Mouse (Mus musculus) heart, postnatal 0 days (tissue): Measurements from ENCODE around the gene A730061H03Rik. TPM values are rescaled to one million over a fixed set of nuclear protein-coding genes. Genes with fewer than 3 reads are reported as not detected.

Experiments used
- ATAC-seq: fragments of 200-750 bp; cut with Nextera tagmentation; 2 replicates; pipeline ENCODE4 v1.8.0; 2017; ENCODE audit warnings: low read depth, moderate number of reproducible peaks, moderate library complexity; ENCODE audit not compliant: insufficient read depth
- DNase-seq: peaks from one replicate; pipeline ENCODE4 v3.0.0-alpha.2; 2016; ENCODE audit warnings: low spot score
- H3K27ac ChIP-seq: fragments of 300-500 bp; sonication (generic); 2 replicates; pipeline ENCODE4 v1.5.1; 2014; ENCODE audit warnings: low read depth, mild to moderate bottlenecking
- H3K27me3 ChIP-seq: fragments of 300-500 bp; sonication (generic); 2 replicates; pipeline ENCODE4 v1.6.1; 2014; ENCODE audit warnings: low read length, mixed read lengths; ENCODE audit not compliant: control insufficient read depth, insufficient read depth
- H3K36me3 ChIP-seq: fragments of 300-500 bp; sonication (generic); replicated peaks from 2 replicates; pipeline ENCODE4 v1.6.1; 2014; ENCODE audit warnings: low read length, mixed read lengths; ENCODE audit not compliant: control insufficient read depth, insufficient read depth
- H3K4me1 ChIP-seq: fragments of 300-500 bp; sonication (generic); 2 replicates; pipeline ENCODE4 v1.6.1; 2014; ENCODE audit warnings: antibody characterized with exemption; ENCODE audit not compliant: control insufficient read depth, insufficient read depth
- H3K4me2 ChIP-seq: fragments of 300-500 bp; sonication (generic); 2 replicates; pipeline ENCODE4 v1.6.1; 2014; ENCODE audit warnings: low read depth, mild to moderate bottlenecking, low read length, moderate library complexity
- H3K4me3 ChIP-seq: fragments of 300-500 bp; sonication (generic); 2 replicates; pipeline ENCODE4 v1.5.1; 2014; ENCODE audit warnings: low read depth, low read length
- H3K9ac ChIP-seq: fragments of 300-500 bp; sonication (generic); replicated peaks from 2 replicates; pipeline ENCODE4 v1.6.1; 2014; ENCODE audit warnings: low read depth, low read length, mixed read lengths
- H3K9me3 ChIP-seq: fragments of 300-500 bp; sonication (generic); replicated peaks from 2 replicates; pipeline ENCODE4 v1.6.1; 2016; ENCODE audit warnings: low read length; ENCODE audit not compliant: control insufficient read depth
- CTCF ChIP-seq: IDR thresholded peaks from 2 replicates; pipeline ENCODE4 v1.5.1; 2016; ENCODE audit warnings: antibody characterized with exemption, control low read depth, low read depth
- EP300 ChIP-seq: IDR thresholded peaks from 2 replicates; pipeline ENCODE4 v1.6.1; 2016; ENCODE audit warnings: antibody characterized with exemption, low read depth
- WGBS: fragments of 180-500 bp; shearing (Covaris S2); extraction: QIAGEN DNeasy Blood & Tissue Kit; methylation state at CpG from one replicate; pipeline ENCODE4 v1.1.7; 2014; 5-methylcytosine and 5-hydroxymethylcytosine counted together
- polyA plus RNA-seq: library from polyadenylated mRNA; unstranded; fragments of >200 nt; fragmentation: Nextera tagmentation; extraction: Ambion mirVana; gene quantifications from 2 replicates; pipeline ENCODE4 v1.2.1, GENCODE M21; 2015
- total RNA-seq: library from RNA; depleted of rRNA; stranded (reverse); fragments of >200 nt; gene quantifications from 2 replicates; pipeline ENCODE4 v1.2.3, GENCODE M21; 2014; ENCODE audit warnings: low replicate concordance; rRNA removed

The A730061H03Rik gene
- 15.5 TPM in 1 of 2 replicates, not detected in the other for total RNA-seq
- polyA plus RNA-seq, result 1.3 and 1.4 TPM in 2 replicates

- Histone ChIP-seq H3K4me2 (peak within 1 kb of the TSS; percentile 77), H3K27ac (peak within 1 kb of the TSS; percentile 99), H3K9me3 (no peaks in the 10 kb centered on the region), H3K4me3 (peak within 1 kb of the TSS; percentile 77), H3K9ac (peak within 1 kb of the TSS; percentile 82), H3K36me3 (peaks cover 31% of the 10 kb centered on the region), H3K27me3 (no peaks in the 10 kb centered on the region), H3K4me1 (peaks cover 6% of the 10 kb centered on the region)
- ATAC-seq (peak; percentile 92), DNase-seq (peak; percentile 99)
- TF ChIP-seq EP300 (peak; percentile 92), CTCF (no peak)
- under 1% methylated on average over 51 of the region's 51 CpGs for WGBS
Measured at GRCm38 (mm10) chr14:55560202-55561073, at the start of gene A730061H03Rik. A730061H03Rik (minus strand) TSS chr14:55560406.

- no peak for ATAC-seq
- no peaks in the 10 kb centered on the region for H3K27me3 ChIP-seq
- H3K36me3 ChIP-seq, result peaks cover 55% of the 10 kb centered on the region
- no peak overlapping the region for H3K4me3 ChIP-seq
- no peak overlapping the region for H3K27ac ChIP-seq
- 92% methylated on average over 6 of the region's 6 CpGs for WGBS
- H3K9me3 ChIP-seq, result no peaks in the 10 kb centered on the region
- no peak overlapping the region for H3K9ac ChIP-seq
- peaks cover 3% of the 10 kb centered on the region; the same call in 1 of the 2 replicates for H3K4me1 ChIP-seq
- no peak for DNase-seq
- no peak overlapping the region for H3K4me2 ChIP-seq
- TF ChIP-seq EP300 (no peak), CTCF (no peak)
Measured at GRCm38 (mm10) chr14:55608339-55608738, 48.1 kb upstream of the A730061H03Rik start.

GRCm38 (mm10) chr14:55605743-55606459, 45.7 kb upstream of the A730061H03Rik start:
- no peak for ATAC-seq
- Histone ChIP-seq H3K4me3 (no peak overlapping the region), H3K27ac (no peak overlapping the region), H3K4me2 (peak overlapping the region; percentile 20; the same call in 1 of the 2 replicates), H3K27me3 (no peaks in the 10 kb centered on the region), H3K4me1 (peaks cover 3% of the 10 kb centered on the region; the same call in 1 of the 2 replicates), H3K9me3 (no peaks in the 10 kb centered on the region), H3K9ac (no peak overlapping the region), H3K36me3 (peaks cover 78% of the 10 kb centered on the region)
- TF ChIP-seq CTCF, result no peak
- no peak for TF ChIP-seq EP300
- 79% methylated on average over 16 of the region's 16 CpGs for WGBS
- DNase-seq, result no peak

- TF ChIP-seq EP300, result no peak
- no peak for TF ChIP-seq CTCF
- peak overlapping the region; percentile 66 for H3K9ac ChIP-seq
- peaks cover 80% of the 10 kb centered on the region for H3K36me3 ChIP-seq
- H3K27me3 ChIP-seq, result no peaks in the 10 kb centered on the region
- H3K4me3 ChIP-seq, result peak overlapping the region; percentile 58
- no peak for ATAC-seq
- peak overlapping the region; percentile 70 for H3K4me2 ChIP-seq
- H3K9me3 ChIP-seq, result no peaks in the 10 kb centered on the region
- DNase-seq, result no peak
- WGBS, result 91% methylated on average over 11 of the region's 11 CpGs
- peak overlapping the region; percentile 92 for H3K27ac ChIP-seq
- peaks cover 3% of the 10 kb centered on the region; the same call in 1 of the 2 replicates for H3K4me1 ChIP-seq
Measured at GRCm38 (mm10) chr14:55604823-55605222, 44.6 kb upstream of the A730061H03Rik start.
